Mouse (Mus musculus) heart, embryonic 16.5 days (tissue): ENCODE results near the gene Mocs1. TPM values are rescaled to one million over a fixed set of nuclear protein-coding genes. Genes with fewer than 3 reads are reported as not detected.

Source experiments
- ATAC-seq: fragments of 200-750 bp; cut with Nextera tagmentation; replicated peaks from 2 replicates; pipeline ENCODE4 v1.8.0; 2017; ENCODE audit warnings: moderate number of reproducible peaks; ENCODE audit not compliant: insufficient read depth, low FRiP score; ENCODE audit errors: extremely low read depth
- H3K27ac ChIP-seq: fragments of 300-500 bp; sonication (generic); 2 replicates; pipeline ENCODE4 v1.5.1; 2014; ENCODE audit warnings: mild to moderate bottlenecking, low read length, control low read depth, moderate library complexity
- H3K27me3 ChIP-seq: fragments of 300-500 bp; sonication (generic); 2 replicates; pipeline ENCODE4 v1.6.1; 2014; ENCODE audit warnings: low read length, mixed read lengths; ENCODE audit not compliant: control insufficient read depth, insufficient read depth
- H3K36me3 ChIP-seq: fragments of 300-500 bp; sonication (generic); 2 replicates; pipeline ENCODE4 v1.6.1; 2014; ENCODE audit not compliant: control insufficient read depth, insufficient read depth
- H3K4me1 ChIP-seq: fragments of 300-500 bp; sonication (generic); 2 replicates; pipeline ENCODE4 v1.6.1; 2014; ENCODE audit warnings: low read length, mixed read lengths; ENCODE audit not compliant: control insufficient read depth, insufficient read depth
- H3K4me2 ChIP-seq: fragments of 300-500 bp; sonication (generic); 2 replicates; pipeline ENCODE4 v1.6.1; 2014; ENCODE audit warnings: low read depth, mild to moderate bottlenecking, control low read depth, low read length
- H3K4me3 ChIP-seq: fragments of 300-500 bp; sonication (generic); 2 replicates; pipeline ENCODE4 v1.5.1; 2014; ENCODE audit warnings: mild to moderate bottlenecking, control low read depth, low read length
- H3K9ac ChIP-seq: fragments of 300-500 bp; sonication (generic); 2 replicates; pipeline ENCODE4 v1.6.1; 2014; ENCODE audit warnings: low read length, control low read depth
- H3K9me3 ChIP-seq: fragments of 300-500 bp; sonication (generic); replicated peaks from 2 replicates; pipeline ENCODE4 v1.6.1; 2016; ENCODE audit warnings: low read length; ENCODE audit not compliant: control insufficient read depth
- WGBS: fragments of 180-500 bp; shearing (Covaris S2); extraction: QIAGEN DNeasy Blood & Tissue Kit; methylation state at CpG from one replicate; pipeline ENCODE4 v1.1.7; 2014; 5-methylcytosine and 5-hydroxymethylcytosine counted together
- polyA plus RNA-seq: library from polyadenylated mRNA; unstranded; fragments of >200 nt; fragmentation: Nextera tagmentation; extraction: Ambion mirVana; gene quantifications from 2 replicates; pipeline ENCODE4 v1.2.1, GENCODE M21; 2015

The Mocs1 gene
- polyA plus RNA-seq, 1 experiment from 2014 or later = 6.1 TPM

GRCm38 (mm10) chr17:49405927-49406326 lies 22.2 kb upstream of the Mocs1 start:
- ATAC-seq = no peak
- H3K4me1 ChIP-seq = no peaks in the 10 kb centered on the region
- peaks cover 2% of the 10 kb centered on the region; the same call in 1 of the 2 replicates for H3K9me3 ChIP-seq
- H3K36me3 ChIP-seq = no peaks in the 10 kb centered on the region
- H3K9ac ChIP-seq = no peak overlapping the region
- H3K27ac ChIP-seq = no peak overlapping the region
- no peak overlapping the region for H3K4me2 ChIP-seq
- H3K4me3 ChIP-seq = no peak overlapping the region
- 73% methylated on average over 5 of the region's 5 CpGs for WGBS
- H3K27me3 ChIP-seq = no peaks in the 10 kb centered on the region

- no peak overlapping the region for H3K9ac ChIP-seq
- H3K27ac ChIP-seq = no peak overlapping the region
- no peaks in the 10 kb centered on the region for H3K9me3 ChIP-seq
- 80% methylated on average over 5 of the region's 5 CpGs for WGBS
- H3K36me3 ChIP-seq = no peaks in the 10 kb centered on the region
- H3K4me1 ChIP-seq = no peaks in the 10 kb centered on the region
- H3K27me3 ChIP-seq = no peaks in the 10 kb centered on the region
- no peak for ATAC-seq
- H3K4me2 ChIP-seq = no peak overlapping the region
- H3K4me3 ChIP-seq = no peak overlapping the region
Measured at GRCm38 (mm10) chr17:49412974-49413373, 15.2 kb upstream of the Mocs1 start.

- Histone ChIP-seq H3K4me3 (no peak overlapping the region), H3K27ac (no peak overlapping the region), H3K9me3 (no peaks in the 10 kb centered on the region), H3K9ac (no peak overlapping the region), H3K36me3 (no peaks in the 10 kb centered on the region), H3K4me2 (no peak overlapping the region), H3K4me1 (no peaks in the 10 kb centered on the region), H3K27me3 (no peaks in the 10 kb centered on the region)
- no peak for ATAC-seq
- WGBS = 53% methylated on average over 3 of the region's 3 CpGs
Measured at GRCm38 (mm10) chr17:49413554-49413953, 14.6 kb upstream of the Mocs1 start.

DNA sequence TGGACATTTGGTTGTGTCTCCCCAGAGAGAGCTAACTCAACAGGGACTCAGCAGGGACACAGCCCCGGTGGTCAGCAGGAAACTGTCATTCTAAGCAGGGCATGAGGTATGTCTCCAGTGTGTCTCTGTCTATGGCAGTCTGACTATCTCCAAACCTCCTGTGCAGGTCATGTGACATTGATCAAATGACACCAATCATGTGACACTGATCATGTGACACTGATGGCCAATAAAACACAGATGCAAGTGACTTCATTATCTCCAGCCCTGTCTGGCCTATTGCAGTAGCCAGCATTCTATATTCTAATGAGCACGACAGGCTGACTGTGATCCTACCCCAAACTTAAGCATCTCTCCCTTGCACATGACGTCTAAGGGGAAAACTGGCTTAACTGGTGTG lies 11.9 kb upstream of the Mocs1 start:
- ATAC-seq = no peak
- Histone ChIP-seq H3K27me3 (no peaks in the 10 kb centered on the region), H3K9ac (no peak overlapping the region), H3K4me3 (no peak overlapping the region), H3K36me3 (no peaks in the 10 kb centered on the region), H3K4me1 (no peaks in the 10 kb centered on the region), H3K9me3 (no peaks in the 10 kb centered on the region), H3K4me2 (no peak overlapping the region), H3K27ac (no peak overlapping the region)
- 70% methylated on average over 3 of the region's 3 CpGs for WGBS

DNA sequence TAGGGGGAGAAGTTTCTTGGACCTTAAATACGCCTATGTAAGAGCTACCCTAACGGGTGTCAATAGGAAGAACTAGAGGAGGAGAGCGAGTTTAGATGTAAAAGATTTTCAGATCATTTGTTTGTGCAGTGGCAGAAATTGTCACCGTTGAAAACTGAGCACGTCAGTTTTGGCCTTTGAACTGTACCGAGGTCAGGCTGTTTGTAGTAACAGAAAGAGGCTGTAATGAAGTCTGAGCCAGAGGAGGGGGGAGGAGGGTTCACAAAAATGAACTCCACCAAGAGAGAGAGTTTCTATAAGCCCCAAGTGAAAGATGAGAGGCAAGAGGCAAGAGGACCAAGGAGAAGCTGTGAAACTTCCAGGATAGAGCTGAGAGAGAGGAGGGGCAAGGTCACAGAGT lies 8.3 kb upstream of the Mocs1 start:
- H3K4me1 ChIP-seq = no peaks in the 10 kb centered on the region
- ATAC-seq = no peak
- H3K9ac ChIP-seq = no peak overlapping the region
- no peaks in the 10 kb centered on the region for H3K9me3 ChIP-seq
- no peaks in the 10 kb centered on the region for H3K27me3 ChIP-seq
- H3K27ac ChIP-seq = no peak overlapping the region
- no peaks in the 10 kb centered on the region for H3K36me3 ChIP-seq
- no peak overlapping the region for H3K4me2 ChIP-seq
- 69% methylated on average over 6 of the region's 6 CpGs for WGBS
- no peak overlapping the region for H3K4me3 ChIP-seq

DNA sequence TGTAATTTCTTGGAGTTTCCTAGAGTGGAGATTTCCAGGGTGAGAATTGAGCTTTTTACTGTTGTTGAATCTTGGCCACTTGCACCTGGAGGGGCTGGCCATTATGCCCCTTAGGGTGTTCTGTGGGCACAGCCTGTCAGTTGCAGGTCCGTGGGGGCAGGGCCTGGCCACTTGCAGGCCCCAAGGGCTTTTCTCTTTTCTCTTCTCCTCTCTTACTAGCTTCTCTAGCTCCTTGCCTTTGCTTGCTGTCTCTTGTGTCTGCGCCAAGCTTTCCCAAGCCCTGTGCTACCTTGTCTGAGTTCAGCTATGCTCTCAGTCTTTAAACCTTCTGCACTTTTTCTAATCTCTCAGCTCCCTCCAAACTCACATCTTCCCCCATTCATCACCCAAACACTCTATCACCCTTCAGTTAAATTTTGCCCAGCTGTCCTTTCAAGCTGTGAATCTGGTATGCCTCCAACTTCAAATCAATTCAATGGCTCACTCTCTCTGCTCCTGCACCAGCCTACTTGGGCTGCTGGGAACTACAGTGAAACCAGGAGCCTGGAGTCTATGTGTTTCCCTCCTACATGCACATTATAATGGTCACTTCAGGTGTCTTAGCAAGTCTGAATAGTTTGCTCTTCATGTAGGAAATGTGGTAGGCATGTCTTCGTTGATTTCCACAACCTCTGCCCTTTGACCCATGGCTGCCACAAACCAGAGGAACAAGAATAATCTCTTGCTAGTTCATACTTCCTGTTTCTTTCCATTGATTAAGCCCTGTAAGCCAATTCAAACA lies 5.7 kb upstream of the Mocs1 start:
- WGBS = 50% methylated on average over 3 of the region's 3 CpGs
- no peak for ATAC-seq
- no peak overlapping the region for H3K4me2 ChIP-seq
- no peaks in the 10 kb centered on the region for H3K27me3 ChIP-seq
- no peak overlapping the region for H3K27ac ChIP-seq
- no peak overlapping the region for H3K4me3 ChIP-seq
- no peak overlapping the region for H3K9ac ChIP-seq
- H3K9me3 ChIP-seq = no peaks in the 10 kb centered on the region
- H3K36me3 ChIP-seq = no peaks in the 10 kb centered on the region
- no peaks in the 10 kb centered on the region for H3K4me1 ChIP-seq

GRCm38 (mm10) chr17:49423067-49423325 lies 5.2 kb upstream of the Mocs1 start:
- H3K4me2 ChIP-seq = no peak overlapping the region
- no peaks in the 10 kb centered on the region for H3K9me3 ChIP-seq
- no peak overlapping the region for H3K27ac ChIP-seq
- WGBS = 80% methylated on average over 2 of the region's 2 CpGs
- no peaks in the 10 kb centered on the region for H3K27me3 ChIP-seq
- peaks cover 4% of the 10 kb centered on the region; the same call in 1 of the 2 replicates for H3K4me1 ChIP-seq
- no peak for ATAC-seq
- H3K4me3 ChIP-seq = no peak overlapping the region
- no peak overlapping the region for H3K9ac ChIP-seq
- H3K36me3 ChIP-seq = no peaks in the 10 kb centered on the region

GRCm38 (mm10) chr17:49423872-49424271 lies 4.3 kb upstream of the Mocs1 start:
- no peaks in the 10 kb centered on the region for H3K9me3 ChIP-seq
- no peak overlapping the region for H3K4me2 ChIP-seq
- H3K27ac ChIP-seq = no peak overlapping the region
- WGBS = 84% methylated on average over 3 of the region's 3 CpGs
- H3K4me1 ChIP-seq = peaks cover 6% of the 10 kb centered on the region; the same call in 1 of the 2 replicates
- H3K36me3 ChIP-seq = no peaks in the 10 kb centered on the region
- ATAC-seq = no peak
- H3K9ac ChIP-seq = no peak overlapping the region
- H3K4me3 ChIP-seq = no peak overlapping the region
- no peaks in the 10 kb centered on the region for H3K27me3 ChIP-seq

- no peaks in the 10 kb centered on the region for H3K27me3 ChIP-seq
- no peak overlapping the region for H3K9ac ChIP-seq
- H3K36me3 ChIP-seq = no peaks in the 10 kb centered on the region
- H3K4me3 ChIP-seq = peak overlapping the region; percentile 90
- no peak overlapping the region for H3K27ac ChIP-seq
- peaks cover 25% of the 10 kb centered on the region for H3K4me1 ChIP-seq
- no peak for ATAC-seq
- H3K4me2 ChIP-seq = peak overlapping the region; percentile 96
- 19% methylated on average over 9 of the region's 9 CpGs for WGBS
- no peaks in the 10 kb centered on the region for H3K9me3 ChIP-seq
Measured at GRCm38 (mm10) chr17:49427631-49428238, 427 bp upstream of the Mocs1 start.
